Mouse (Mus musculus) spleen, adult 2 months (tissue): ENCODE results near the gene Ppp1r1b.

Experiments used
- CTCF ChIP-seq: fragments of 200-500 bp; IDR thresholded peaks from 2 replicates; pipeline ENCODE4 v1.5.1; 2011; ENCODE audit warnings: mild to moderate bottlenecking, inconsistent platforms; ENCODE audit not compliant: insufficient read depth, insufficient read length, insufficient replicate concordance; ENCODE audit errors: extremely low read depth
- POLR2A ChIP-seq: fragments of 200-500 bp; IDR thresholded peaks from 2 replicates; pipeline ENCODE4 v1.6.1; 2011; ENCODE audit warnings: low read depth, low read length, inconsistent platforms

GRCm38 (mm10) chr11:98323933-98324332 is 24.3 kb upstream of the Ppp1r1b start:
- TF ChIP-seq POLR2A, result no peak
- TF ChIP-seq CTCF, result no peak
